Mouse (Mus musculus) liver, postnatal 0 days (tissue): Measurements from ENCODE around the gene Ly6g6f. TPM values are rescaled to one million over a fixed set of nuclear protein-coding genes. Genes with fewer than 3 reads are reported as not detected.
A peak's percentile ranks its signal among the peaks of the same experiment; 100 is the strongest.

Experiments
- ATAC-seq: fragments of 200-750 bp; cut with Nextera tagmentation; 2 replicates; pipeline ENCODE4 v1.8.0; 2017; ENCODE audit warnings: mild to moderate bottlenecking, moderate library complexity
- DNase-seq: peaks from one replicate; pipeline ENCODE4 v3.0.0-alpha.2; 2016
- H3K27ac ChIP-seq: fragments of 300-500 bp; sonication (generic); 2 replicates; pipeline ENCODE4 v1.5.1; 2014; ENCODE audit warnings: antibody characterized with exemption, moderate library complexity, mild to moderate bottlenecking, low read depth
- H3K27me3 ChIP-seq: fragments of 300-500 bp; sonication (generic); 2 replicates; pipeline ENCODE4 v1.6.1; 2014; ENCODE audit warnings: low read length, control low read depth, mixed read lengths; ENCODE audit not compliant: insufficient read depth
- H3K36me3 ChIP-seq: fragments of 300-500 bp; sonication (generic); replicated peaks from 2 replicates; pipeline ENCODE4 v1.6.1; 2014; ENCODE audit warnings: mild to moderate bottlenecking, control low read depth, low read length, moderate library complexity, mixed read lengths; ENCODE audit not compliant: insufficient read depth
- H3K4me1 ChIP-seq: fragments of 300-500 bp; sonication (generic); 2 replicates; pipeline ENCODE4 v1.6.1; 2014; ENCODE audit warnings: antibody characterized with exemption, mild to moderate bottlenecking, control low read depth; ENCODE audit not compliant: insufficient read depth
- H3K4me2 ChIP-seq: fragments of 300-500 bp; sonication (generic); 2 replicates; pipeline ENCODE4 v1.6.1; 2014; ENCODE audit warnings: low read depth, mild to moderate bottlenecking, low read length, moderate library complexity, mixed read lengths
- H3K4me3 ChIP-seq: fragments of 300-500 bp; sonication (generic); 2 replicates; pipeline ENCODE4 v1.5.1; 2014; ENCODE audit warnings: low read depth, low read length
- H3K9ac ChIP-seq: fragments of 300-500 bp; sonication (generic); replicated peaks from 2 replicates; pipeline ENCODE4 v1.6.1; 2014; ENCODE audit warnings: mild to moderate bottlenecking, moderate library complexity
- H3K9me3 ChIP-seq: fragments of 300-500 bp; sonication (generic); 2 replicates; pipeline ENCODE4 v1.6.1; 2016; ENCODE audit warnings: mild to moderate bottlenecking, control low read depth, low read length, mixed read lengths
- CTCF ChIP-seq: sonication (generic); IDR thresholded peaks from 2 replicates; pipeline ENCODE4 v1.5.1; 2016; ENCODE audit warnings: antibody characterized with exemption, low read depth
- EP300 ChIP-seq: IDR thresholded peaks from 2 replicates; pipeline ENCODE4 v1.6.1; 2016; ENCODE audit warnings: antibody characterized with exemption, low read depth, mild to moderate bottlenecking
- WGBS: fragments of 180-500 bp; shearing (Covaris S2); extraction: QIAGEN DNeasy Blood & Tissue Kit; methylation state at CpG from one replicate; pipeline ENCODE4 v1.1.7; 2014; ENCODE audit not compliant: insufficient replicate concordance; 5-methylcytosine and 5-hydroxymethylcytosine counted together
- polyA plus RNA-seq: library from polyadenylated mRNA; unstranded; fragments of >200 nt; fragmentation: Nextera tagmentation; extraction: Ambion mirVana; gene quantifications from 2 replicates; pipeline ENCODE4 v1.2.1, GENCODE M21; 2015

Ly6g6f gene
- polyA plus RNA-seq, 1 experiment from 2014 or later, result 5.3 TPM

DNA sequence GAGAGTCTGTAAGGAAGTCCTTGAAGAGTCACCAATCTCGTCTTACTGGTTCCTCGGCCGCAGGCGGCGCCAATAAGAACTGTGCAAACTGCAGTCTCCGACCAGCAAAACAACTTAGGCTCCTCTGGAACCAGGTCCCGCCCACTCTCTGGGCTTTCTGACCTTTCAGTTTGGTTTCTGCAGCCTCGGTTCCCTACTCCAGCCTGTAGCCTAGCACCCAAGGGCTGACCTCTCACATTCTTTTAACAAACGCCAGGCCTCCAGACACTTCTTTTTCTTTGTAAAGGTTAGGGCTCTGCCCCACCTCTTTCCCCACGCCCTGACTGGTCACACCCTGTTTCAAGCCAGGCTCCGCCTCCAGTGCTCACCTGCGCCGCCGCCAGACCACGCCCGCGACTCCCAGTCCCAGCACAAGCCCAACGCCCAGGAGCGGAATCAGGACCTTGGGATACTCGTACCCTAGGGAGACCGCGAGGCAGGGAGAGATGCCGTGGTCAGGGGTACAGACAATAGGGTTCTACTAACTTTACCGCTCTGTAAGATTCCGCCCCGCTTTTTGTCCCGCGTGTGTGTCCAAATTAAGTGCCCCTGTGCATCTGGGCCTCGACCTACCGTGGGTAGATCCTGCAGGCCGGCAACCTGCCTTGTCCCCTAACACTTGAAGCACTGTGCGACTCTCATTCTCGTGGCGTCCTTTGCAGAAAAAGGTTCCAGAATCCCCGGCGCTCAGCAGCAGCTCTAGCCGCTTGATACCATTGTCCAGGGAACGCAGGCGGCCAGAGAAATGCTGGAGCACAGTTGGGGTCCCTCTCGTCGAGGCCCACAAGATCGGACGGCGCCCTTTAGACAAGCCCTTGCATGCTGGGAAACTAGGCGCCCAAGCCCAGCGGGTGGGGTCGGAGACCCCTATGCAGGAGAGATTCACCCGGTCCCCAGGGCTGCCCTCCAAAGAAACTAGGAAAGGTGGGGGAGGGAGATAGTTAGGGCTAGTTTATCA, 20.2 kb downstream of the Ly6g6f start, which contains the start of gene Ly6g6c:
Gene Ly6g6c, plus strand, starts transcription at position 438 of the 997 bp plus-strand sequence.
- peaks cover 51% of the 10 kb centered on the region for H3K27me3 ChIP-seq
- DNase-seq, result peak; percentile 54
- peak; percentile 49 for ATAC-seq
- H3K4me2 ChIP-seq, result peak within 1 kb of the TSS; percentile 79
- peak within 1 kb of the TSS; percentile 46 for H3K4me3 ChIP-seq
- peaks cover 7% of the 10 kb centered on the region; the same call in 1 of the 2 replicates for H3K36me3 ChIP-seq
- H3K9me3 ChIP-seq, result no peaks in the 10 kb centered on the region
- peaks cover 16% of the 10 kb centered on the region for H3K4me1 ChIP-seq
- no peak for TF ChIP-seq CTCF
- TF ChIP-seq EP300, result no peak
- no peak within 1 kb of the TSS for H3K27ac ChIP-seq
- H3K9ac ChIP-seq, result peak within 1 kb of the TSS; percentile 22; the same call in 1 of the 2 replicates
- 1% methylated on average over 48 of the region's 48 CpGs for WGBS

DNA sequence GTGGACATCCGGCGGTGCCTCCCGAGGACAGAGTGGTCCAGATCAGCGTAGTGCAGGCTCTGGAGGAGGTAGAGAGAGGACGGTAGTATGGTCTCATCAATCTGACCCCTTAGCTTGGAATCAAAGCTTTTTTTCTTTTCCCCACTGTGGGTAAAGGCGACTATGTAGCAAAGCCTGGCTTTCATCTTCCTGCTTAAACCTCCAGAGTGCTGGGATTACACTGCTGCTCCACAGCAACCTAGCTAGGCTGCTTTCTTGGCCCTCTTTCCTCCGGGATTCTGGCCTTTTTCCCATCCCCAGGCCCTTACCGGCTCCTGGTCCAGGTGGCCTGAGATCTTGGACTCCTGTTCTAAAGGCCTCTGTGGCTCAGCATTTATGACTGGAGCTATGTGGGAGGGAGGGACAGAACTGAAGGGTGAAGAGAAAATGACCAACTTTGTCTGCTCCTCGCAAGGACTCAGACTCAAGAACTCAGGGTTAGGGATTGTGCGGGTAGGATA, 21.0 kb downstream of the Ly6g6f start:
- WGBS, result 31% methylated on average over 10 of the region's 10 CpGs

GRCm38 (mm10) chr17:35063466-35063865, 21.9 kb downstream of the Ly6g6f start:
- Histone ChIP-seq H3K4me1 (peaks cover 32% of the 10 kb centered on the region), H3K4me3 (no peak overlapping the region), H3K9me3 (no peaks in the 10 kb centered on the region), H3K4me2 (no peak overlapping the region), H3K27ac (no peak overlapping the region), H3K9ac (no peak overlapping the region), H3K36me3 (peaks cover 7% of the 10 kb centered on the region; the same call in 1 of the 2 replicates), H3K27me3 (peaks cover 49% of the 10 kb centered on the region)
- 90% methylated on average over 3 of the region's 3 CpGs for WGBS
- no peak for ATAC-seq
- TF ChIP-seq CTCF (no peak), EP300 (no peak)
- DNase-seq, result no peak

More for the DNA sequence above, 21.0 kb downstream of the Ly6g6f start:
- peak overlapping the region; percentile 79 for H3K4me2 ChIP-seq
- peaks cover 7% of the 10 kb centered on the region; the same call in 1 of the 2 replicates for H3K36me3 ChIP-seq
- peaks cover 49% of the 10 kb centered on the region for H3K27me3 ChIP-seq
- no peak for TF ChIP-seq EP300
- no peak for TF ChIP-seq CTCF
- H3K9ac ChIP-seq, result no peak overlapping the region
- H3K4me3 ChIP-seq, result peak overlapping the region; percentile 46
- peaks cover 24% of the 10 kb centered on the region for H3K4me1 ChIP-seq
- ATAC-seq (no peak), DNase-seq (no peak)
- H3K9me3 ChIP-seq, result no peaks in the 10 kb centered on the region
- H3K27ac ChIP-seq, result no peak overlapping the region

DNA sequence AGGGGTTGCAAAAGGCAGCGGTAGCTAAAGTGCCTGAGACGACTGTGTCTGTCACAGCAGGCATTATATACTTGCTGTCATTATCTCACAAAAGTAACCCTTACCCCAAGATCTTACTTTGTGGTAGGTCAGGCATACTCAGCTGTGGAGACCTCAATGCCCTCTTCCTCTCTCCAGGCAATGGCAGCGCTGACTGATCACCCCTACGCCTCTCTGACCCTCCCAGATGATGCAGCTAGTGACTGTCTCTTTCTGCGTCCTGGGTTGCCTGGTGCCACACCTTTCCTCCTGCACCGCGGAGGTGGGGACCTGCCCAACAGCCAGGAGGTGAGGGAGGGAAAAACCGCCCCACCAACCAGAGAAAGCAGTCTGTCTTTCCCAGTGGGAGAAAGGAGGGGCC, 24.1 kb downstream of the Ly6g6f start:
- TF ChIP-seq EP300 (no peak), CTCF (no peak)
- peaks cover 23% of the 10 kb centered on the region for H3K36me3 ChIP-seq
- H3K4me3 ChIP-seq, result no peak overlapping the region
- peaks cover 32% of the 10 kb centered on the region for H3K27me3 ChIP-seq
- no peak for DNase-seq
- no peak overlapping the region for H3K9ac ChIP-seq
- 84% methylated on average over 8 of the region's 8 CpGs for WGBS
- H3K4me2 ChIP-seq, result no peak overlapping the region
- peaks cover 32% of the 10 kb centered on the region for H3K4me1 ChIP-seq
- H3K27ac ChIP-seq, result no peak overlapping the region
- no peak for ATAC-seq
- no peaks in the 10 kb centered on the region for H3K9me3 ChIP-seq

DNA sequence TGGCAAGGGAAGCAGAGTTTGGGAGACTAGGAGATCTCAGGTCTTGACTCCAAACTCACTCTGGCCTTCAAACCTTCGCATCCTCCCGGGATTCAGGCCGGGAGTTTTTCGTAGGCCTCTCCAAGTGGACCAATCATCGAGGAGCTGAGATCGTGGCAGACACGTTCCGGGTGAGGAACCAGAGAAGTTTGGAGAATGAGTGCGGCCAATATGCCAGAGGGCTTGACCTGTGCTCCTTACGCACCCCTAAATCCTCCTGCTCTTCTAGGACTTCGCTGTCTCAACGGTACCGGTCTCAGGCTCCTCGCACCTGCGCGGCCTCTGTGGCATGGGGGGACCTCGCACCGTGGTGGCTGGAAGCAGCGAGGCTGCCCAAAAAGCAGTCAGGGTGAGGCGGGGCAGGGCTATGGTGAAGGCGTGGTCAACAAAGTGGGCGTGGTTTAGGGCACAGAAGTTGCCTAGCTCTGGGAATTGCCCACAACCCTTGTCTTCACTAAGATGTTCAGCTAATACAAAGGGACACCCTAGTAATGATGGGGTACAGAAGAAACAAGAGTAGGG, 24.6 kb downstream of the Ly6g6f start:
- H3K4me2 ChIP-seq, result no peak overlapping the region

DNA sequence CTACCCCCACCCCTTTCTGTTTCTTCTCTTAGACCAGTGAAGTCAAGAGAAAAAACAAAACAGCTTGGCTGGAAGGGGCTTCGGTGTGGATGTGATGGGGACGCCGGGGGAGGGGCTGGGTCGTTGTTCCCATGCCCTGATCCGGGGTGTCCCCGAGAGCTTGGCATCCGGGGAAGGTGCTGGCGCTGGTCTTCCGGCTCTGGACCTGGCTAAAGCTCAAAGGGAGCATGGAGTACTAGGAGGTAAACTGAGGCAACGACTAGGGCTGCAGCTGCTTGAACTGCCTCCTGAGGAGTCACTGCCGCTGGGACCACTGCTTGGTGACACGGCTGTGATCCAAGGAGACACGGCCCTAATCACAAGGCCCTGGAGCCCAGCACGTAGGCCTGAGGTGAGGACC, 25.3 kb downstream of the Ly6g6f start:
- peak overlapping the region; percentile 96 for H3K4me2 ChIP-seq
- peak overlapping the region; percentile 64 for H3K9ac ChIP-seq
- WGBS, result 46% methylated on average over 14 of the region's 14 CpGs
- no peak for ATAC-seq
- peak overlapping the region; percentile 59 for H3K4me3 ChIP-seq
- peaks cover 19% of the 10 kb centered on the region for H3K27me3 ChIP-seq
- peaks cover 35% of the 10 kb centered on the region for H3K36me3 ChIP-seq
- no peak overlapping the region for H3K27ac ChIP-seq
- TF ChIP-seq CTCF (no peak), EP300 (no peak)
- H3K9me3 ChIP-seq, result no peaks in the 10 kb centered on the region
- DNase-seq, result no peak
- peaks cover 23% of the 10 kb centered on the region for H3K4me1 ChIP-seq

More for the DNA sequence above, 24.6 kb downstream of the Ly6g6f start:
- Histone ChIP-seq H3K36me3 (peaks cover 28% of the 10 kb centered on the region), H3K4me3 (no peak overlapping the region), H3K27me3 (peaks cover 27% of the 10 kb centered on the region), H3K9me3 (no peaks in the 10 kb centered on the region), H3K27ac (no peak overlapping the region), H3K4me1 (peaks cover 30% of the 10 kb centered on the region), H3K9ac (0 out of 2 replicates have a peak overlapping the region, but pooled peaks have one; percentile 30)
- TF ChIP-seq EP300 (no peak), CTCF (no peak)
- DNase-seq (peak; percentile 61), ATAC-seq (no peak)
- 70% methylated on average over 22 of the region's 22 CpGs for WGBS
